Mouse (Mus musculus) midbrain, embryonic 11.5 days (tissue): ENCODE results near the gene Nfib. TPM values are rescaled to one million over a fixed set of nuclear protein-coding genes. Genes with fewer than 3 reads are reported as not detected.

Experiments used
- ATAC-seq: fragments of 200-750 bp; cut with Nextera tagmentation; 2 replicates; pipeline ENCODE4 v1.8.0; 2017; ENCODE audit warnings: moderate TSS enrichment, moderate library complexity; ENCODE audit not compliant: low FRiP score
- DNase-seq: peaks from one replicate; pipeline ENCODE4 v3.0.0; 2015; ENCODE audit warnings: low spot score; ENCODE audit errors: missing footprints
- H3K27ac ChIP-seq: fragments of 300-500 bp; sonication (generic); 2 replicates; pipeline ENCODE4 v1.5.1; 2014; ENCODE audit warnings: low read depth, low read length
- H3K27me3 ChIP-seq: fragments of 300-500 bp; sonication (generic); 2 replicates; pipeline ENCODE4 v1.6.1; 2014; ENCODE audit warnings: mild to moderate bottlenecking, low read length, moderate library complexity, mixed read lengths; ENCODE audit not compliant: control insufficient read depth, insufficient read depth
- H3K36me3 ChIP-seq: fragments of 300-500 bp; sonication (generic); 2 replicates; pipeline ENCODE4 v1.6.1; 2014; ENCODE audit warnings: mild to moderate bottlenecking, low read length, moderate library complexity, mixed read lengths; ENCODE audit not compliant: control insufficient read depth, insufficient read depth
- H3K4me1 ChIP-seq: fragments of 300-500 bp; sonication (generic); 2 replicates; pipeline ENCODE4 v1.6.1; 2014; ENCODE audit warnings: low read length; ENCODE audit not compliant: control insufficient read depth, insufficient read depth
- H3K4me2 ChIP-seq: fragments of 300-500 bp; sonication (generic); 2 replicates; pipeline ENCODE4 v1.6.1; 2014; ENCODE audit warnings: mild to moderate bottlenecking, moderate library complexity
- H3K4me3 ChIP-seq: fragments of 300-500 bp; sonication (generic); 2 replicates; pipeline ENCODE4 v1.5.1; 2014; ENCODE audit warnings: low read depth, low read length
- H3K9ac ChIP-seq: fragments of 300-500 bp; sonication (generic); 2 replicates; pipeline ENCODE4 v1.6.1; 2014; ENCODE audit warnings: low read length
- H3K9me3 ChIP-seq: fragments of 300-500 bp; sonication (generic); 2 replicates; pipeline ENCODE4 v1.6.1; 2016; ENCODE audit warnings: low read length; ENCODE audit not compliant: control insufficient read depth
- WGBS: fragments of 180-500 bp; shearing (Covaris S2); extraction: QIAGEN DNeasy Blood & Tissue Kit; methylation state at CpG from one replicate; pipeline ENCODE4 v1.1.7; 2014; 5-methylcytosine and 5-hydroxymethylcytosine counted together
- polyA plus RNA-seq: library from polyadenylated mRNA; unstranded; fragments of >200 nt; fragmentation: Nextera tagmentation; extraction: Ambion mirVana; gene quantifications from 2 replicates; pipeline ENCODE4 v1.2.1, GENCODE M21; 2014

The Nfib gene
- polyA plus RNA-seq, 1 experiment from 2014 or later = 19.9 TPM

DNA sequence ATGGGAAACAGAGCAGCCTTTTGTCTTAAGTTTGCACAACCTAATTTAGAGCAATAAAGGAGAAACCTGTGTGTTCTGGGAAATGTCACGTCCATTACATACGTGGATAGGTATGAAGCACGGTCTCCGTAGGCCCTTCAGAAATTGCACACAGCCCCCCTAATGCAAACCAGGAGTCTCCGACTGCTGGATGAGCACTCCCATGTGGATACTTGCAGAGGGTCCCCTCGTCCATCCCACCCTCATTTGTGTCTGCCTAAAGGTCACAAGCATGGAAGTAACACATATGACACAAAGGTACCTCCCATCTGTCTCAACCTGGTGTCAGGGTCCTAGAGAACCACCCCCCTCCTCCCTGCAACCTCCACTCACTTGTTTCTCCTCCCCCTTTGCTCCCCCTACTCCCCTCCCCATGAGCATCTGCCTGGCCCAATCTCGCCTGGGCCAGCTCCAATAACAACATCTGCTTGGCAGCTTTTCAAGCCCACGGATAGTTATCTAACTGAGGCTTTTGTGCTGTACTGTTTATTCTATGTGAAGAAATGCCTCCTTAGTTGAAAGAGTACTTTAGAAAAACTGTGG lies 241.4 kb downstream of the Nfib start:
- no peak for DNase-seq
- Histone ChIP-seq H3K27me3 (no peaks in the 10 kb centered on the region), H3K9ac (no peak overlapping the region), H3K9me3 (no peaks in the 10 kb centered on the region), H3K4me2 (no peak overlapping the region), H3K27ac (no peak overlapping the region), H3K4me3 (no peak overlapping the region), H3K4me1 (no peaks in the 10 kb centered on the region), H3K36me3 (no peaks in the 10 kb centered on the region)
- peak; percentile 44; the same call in 1 of the 2 replicates for ATAC-seq
- WGBS = 62% methylated on average over 8 of the region's 8 CpGs

DNA sequence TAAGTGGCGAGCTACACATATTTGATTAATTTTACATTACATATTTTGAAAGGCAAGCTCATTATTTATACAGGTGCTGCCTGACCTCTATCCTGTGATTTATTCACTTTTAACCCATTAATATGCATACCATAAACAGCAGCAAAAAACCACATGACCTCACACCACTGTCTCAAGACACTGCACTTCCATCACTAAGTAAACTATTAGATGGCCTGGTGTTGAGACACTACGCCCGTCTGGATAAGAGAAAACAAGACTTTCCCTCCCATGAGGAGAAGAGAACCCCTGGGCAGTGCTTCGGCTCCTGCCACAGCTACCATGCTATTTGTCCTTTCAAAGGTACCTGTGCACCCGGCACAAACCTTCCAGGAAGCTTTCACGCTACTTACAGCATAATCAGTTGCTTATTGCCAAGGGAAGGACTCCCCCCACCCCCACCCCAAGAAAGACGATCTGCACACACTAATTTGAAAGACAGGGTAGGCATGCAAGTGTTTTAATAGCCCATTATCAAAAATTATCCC lies 242.3 kb downstream of the Nfib start:
- ATAC-seq (no peak), DNase-seq (no peak)
- H3K4me2 ChIP-seq = no peak overlapping the region
- H3K27ac ChIP-seq = no peak overlapping the region
- H3K36me3 ChIP-seq = no peaks in the 10 kb centered on the region
- no peaks in the 10 kb centered on the region for H3K27me3 ChIP-seq
- H3K9me3 ChIP-seq = no peaks in the 10 kb centered on the region
- WGBS = 74% methylated on average over 7 of the region's 7 CpGs
- H3K4me1 ChIP-seq = no peaks in the 10 kb centered on the region
- no peak overlapping the region for H3K9ac ChIP-seq
- no peak overlapping the region for H3K4me3 ChIP-seq

DNA sequence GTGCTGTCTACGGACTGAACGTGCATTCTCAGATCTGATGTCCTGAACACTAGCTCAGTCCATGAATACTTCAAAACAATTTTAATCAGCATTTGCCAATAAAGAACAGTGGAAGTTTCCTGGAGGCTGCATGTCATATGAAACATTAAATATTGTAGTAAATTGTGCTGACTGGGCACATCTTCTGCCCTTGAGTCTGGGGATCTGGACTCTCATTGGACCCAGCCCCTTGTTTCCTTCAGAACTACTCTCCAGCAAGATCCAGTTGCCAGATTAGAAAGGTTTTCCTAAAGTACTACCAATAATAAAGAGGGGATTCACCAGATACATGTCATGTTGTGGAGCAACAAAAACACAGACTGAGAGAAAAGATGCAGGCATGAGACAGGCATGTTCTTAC lies 243.9 kb downstream of the Nfib start:
- Histone ChIP-seq H3K27ac (no peak overlapping the region), H3K4me3 (no peak overlapping the region), H3K9me3 (no peaks in the 10 kb centered on the region), H3K27me3 (no peaks in the 10 kb centered on the region), H3K9ac (no peak overlapping the region), H3K4me2 (no peak overlapping the region), H3K4me1 (no peaks in the 10 kb centered on the region), H3K36me3 (no peaks in the 10 kb centered on the region)
- no peak for DNase-seq
- WGBS = 98% methylated on average over 2 of the region's 2 CpGs
- ATAC-seq = no peak

DNA sequence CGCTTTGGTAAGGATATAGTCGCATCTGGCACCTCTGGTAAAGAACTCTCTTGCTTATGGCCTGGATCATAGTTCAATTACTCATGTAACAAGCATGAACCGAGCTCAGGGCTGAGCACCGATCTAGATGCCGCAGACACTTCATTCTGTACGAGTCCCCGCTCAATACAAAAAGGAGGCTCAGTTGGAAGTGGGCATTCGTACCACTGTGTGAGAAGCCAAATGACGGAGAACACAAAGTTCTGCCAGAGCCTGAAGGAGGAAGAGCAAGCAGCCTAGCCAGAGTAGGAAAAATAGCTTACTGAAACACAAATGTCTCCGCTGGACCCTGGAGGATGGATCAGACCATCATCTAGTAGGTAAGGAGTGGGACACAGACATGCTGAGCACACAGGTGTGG lies 246.7 kb downstream of the Nfib start:
- H3K9ac ChIP-seq = no peak overlapping the region
- 97% methylated on average over 10 of the region's 10 CpGs for WGBS
- no peak for DNase-seq
- H3K27me3 ChIP-seq = no peaks in the 10 kb centered on the region
- H3K4me1 ChIP-seq = no peaks in the 10 kb centered on the region
- no peaks in the 10 kb centered on the region for H3K9me3 ChIP-seq
- no peak for ATAC-seq
- no peak overlapping the region for H3K4me2 ChIP-seq
- H3K4me3 ChIP-seq = no peak overlapping the region
- H3K27ac ChIP-seq = no peak overlapping the region
- H3K36me3 ChIP-seq = no peaks in the 10 kb centered on the region

DNA sequence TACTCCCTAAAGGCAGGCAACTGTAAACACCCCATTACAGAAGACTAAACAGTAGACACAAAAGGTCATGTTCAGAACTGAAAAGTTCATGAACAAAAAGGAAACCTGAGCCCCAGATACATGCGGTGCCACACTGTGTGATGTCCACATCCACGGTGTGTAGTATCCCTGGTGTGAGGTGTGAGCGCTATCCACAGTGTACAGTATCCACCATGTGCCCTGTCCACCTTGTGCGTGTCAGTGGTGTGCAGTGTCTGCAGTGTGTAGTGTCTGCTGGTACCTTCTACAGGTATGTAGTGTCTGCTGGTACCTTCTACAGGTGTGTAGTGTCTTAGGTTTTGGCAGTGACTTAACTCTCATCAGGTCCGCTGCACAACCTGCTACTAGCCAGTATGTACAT lies 248.6 kb downstream of the Nfib start:
- DNase-seq (no peak), ATAC-seq (no peak)
- no peaks in the 10 kb centered on the region for H3K4me1 ChIP-seq
- H3K36me3 ChIP-seq = no peaks in the 10 kb centered on the region
- no peaks in the 10 kb centered on the region for H3K9me3 ChIP-seq
- no peak overlapping the region for H3K9ac ChIP-seq
- no peak overlapping the region for H3K4me3 ChIP-seq
- no peaks in the 10 kb centered on the region for H3K27me3 ChIP-seq
- no peak overlapping the region for H3K27ac ChIP-seq
- H3K4me2 ChIP-seq = no peak overlapping the region
- 93% methylated on average over 5 of the region's 5 CpGs for WGBS

DNA sequence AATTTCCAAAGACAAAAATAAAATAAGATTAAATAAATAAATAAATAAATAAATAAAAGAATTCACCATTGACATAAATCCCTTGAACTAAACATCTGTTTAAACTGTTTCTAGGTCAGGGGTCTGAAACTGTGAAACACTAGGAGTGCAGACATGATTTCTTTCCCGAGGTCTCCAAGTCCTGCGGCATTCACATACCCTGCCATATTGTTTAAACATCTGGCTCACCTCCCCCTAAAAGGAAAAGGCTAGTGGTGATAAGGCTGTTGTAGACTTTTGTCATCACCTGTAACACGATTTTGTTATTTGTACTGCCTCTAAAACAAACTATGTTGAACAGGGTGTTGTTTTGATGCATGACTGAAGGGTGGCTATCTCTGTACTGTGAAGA lies 249.2 kb downstream of the Nfib start:
- WGBS = 78% methylated on average over 3 of the region's 3 CpGs
- DNase-seq (no peak), ATAC-seq (no peak)
- Histone ChIP-seq H3K4me3 (no peak overlapping the region), H3K4me2 (no peak overlapping the region), H3K27me3 (no peaks in the 10 kb centered on the region), H3K36me3 (no peaks in the 10 kb centered on the region), H3K9ac (no peak overlapping the region), H3K27ac (no peak overlapping the region), H3K4me1 (no peaks in the 10 kb centered on the region), H3K9me3 (no peaks in the 10 kb centered on the region)

DNA sequence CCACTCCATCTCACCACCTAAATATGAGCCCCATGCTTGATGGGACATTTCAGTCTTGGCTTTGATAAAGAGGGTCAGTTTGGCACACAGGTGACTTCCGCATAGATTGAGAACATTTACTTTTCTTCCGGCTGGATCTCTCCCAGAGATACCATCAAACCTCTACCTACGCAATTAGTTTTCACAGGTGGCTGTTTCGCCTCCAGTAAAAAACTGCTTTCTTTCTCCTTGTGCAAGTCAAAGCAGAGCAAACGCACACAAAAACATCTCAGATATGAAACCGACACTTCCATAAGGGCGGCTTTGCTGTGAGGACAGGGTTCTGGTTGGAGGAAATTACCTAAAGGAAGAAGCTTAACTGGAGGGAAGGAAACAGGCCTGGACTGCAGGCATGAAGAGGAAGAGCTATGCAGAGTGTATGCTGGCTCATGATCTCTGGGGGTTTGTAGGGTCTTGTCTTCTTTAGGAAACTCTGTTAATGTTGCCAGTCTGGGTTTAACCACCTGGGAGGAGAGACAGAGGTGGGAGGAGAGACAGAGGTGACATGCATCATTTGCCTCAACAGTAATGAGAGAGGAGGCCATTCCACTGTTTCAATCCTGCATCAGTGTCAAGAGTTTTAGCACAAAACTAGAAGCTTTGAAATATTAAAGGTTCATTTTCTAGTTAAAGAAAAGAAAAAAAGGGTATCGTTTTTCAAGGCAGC lies 249.8 kb downstream of the Nfib start:
- ATAC-seq (no peak), DNase-seq (no peak)
- Histone ChIP-seq H3K9ac (no peak overlapping the region), H3K4me3 (no peak overlapping the region), H3K4me2 (no peak overlapping the region), H3K9me3 (no peaks in the 10 kb centered on the region), H3K4me1 (no peaks in the 10 kb centered on the region), H3K36me3 (no peaks in the 10 kb centered on the region), H3K27ac (no peak overlapping the region), H3K27me3 (no peaks in the 10 kb centered on the region)
- WGBS = 95% methylated on average over 8 of the region's 8 CpGs

DNA sequence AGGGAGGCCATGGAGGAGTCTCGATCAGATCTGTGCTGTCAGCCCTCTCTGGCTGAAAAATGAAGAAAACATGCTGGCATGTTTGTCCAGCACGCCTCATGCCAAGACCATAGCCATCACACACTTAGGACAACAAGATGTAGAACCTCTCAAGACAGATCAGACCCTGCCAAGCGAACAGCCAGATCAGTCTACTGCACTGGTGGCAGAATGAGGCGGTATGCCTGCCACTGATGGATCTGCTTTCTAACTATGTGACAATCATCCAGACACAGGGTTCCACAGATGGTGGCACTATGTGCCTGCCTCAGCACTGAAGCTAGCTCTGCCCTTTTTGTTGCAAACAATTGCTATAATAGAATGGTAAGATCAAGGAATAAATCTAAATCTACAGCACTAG lies 250.6 kb downstream of the Nfib start:
- no peak for ATAC-seq

DNA sequence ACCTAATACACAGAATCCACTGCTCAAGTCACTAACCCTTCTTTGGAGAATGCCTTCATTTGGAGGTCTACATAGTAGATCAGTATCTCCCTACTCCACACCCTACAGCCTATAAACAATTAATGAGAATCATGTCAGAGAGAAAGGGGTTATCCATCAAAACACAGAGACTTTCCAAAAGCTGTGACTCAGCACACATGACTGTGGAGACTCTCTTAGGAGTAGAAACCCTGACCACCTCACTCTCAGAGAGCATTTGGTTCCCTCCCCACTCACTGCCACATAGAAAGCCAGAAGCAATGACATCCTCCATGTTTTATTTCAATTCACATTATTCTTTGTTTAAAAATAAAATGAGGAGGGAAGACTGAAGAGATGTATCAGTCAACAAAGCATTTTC lies 252.2 kb downstream of the Nfib start:
- Histone ChIP-seq H3K4me1 (no peaks in the 10 kb centered on the region), H3K9me3 (no peaks in the 10 kb centered on the region), H3K27me3 (no peaks in the 10 kb centered on the region), H3K4me2 (no peak overlapping the region), H3K4me3 (no peak overlapping the region), H3K27ac (no peak overlapping the region), H3K36me3 (no peaks in the 10 kb centered on the region), H3K9ac (no peak overlapping the region)
- ATAC-seq = no peak
- no peak for DNase-seq

More for the DNA sequence above, 250.6 kb downstream of the Nfib start:
- no peak overlapping the region for H3K27ac ChIP-seq
- no peaks in the 10 kb centered on the region for H3K4me1 ChIP-seq
- H3K36me3 ChIP-seq = no peaks in the 10 kb centered on the region
- WGBS = 88% methylated on average over 4 of the region's 4 CpGs
- H3K4me2 ChIP-seq = no peak overlapping the region
- no peaks in the 10 kb centered on the region for H3K9me3 ChIP-seq
- no peak overlapping the region for H3K4me3 ChIP-seq
- no peaks in the 10 kb centered on the region for H3K27me3 ChIP-seq
- no peak for DNase-seq
- no peak overlapping the region for H3K9ac ChIP-seq
